Mouse (Mus musculus): ENCODE measurements around the gene Col13a1. TPM values are rescaled to one million over a fixed set of nuclear protein-coding genes. Genes with fewer than 3 reads are reported as not detected.

Col13a1 gene
- polyA plus RNA-seq (2016; fragmentation: Nextera tagmentation; extraction: Ambion mirVana), result 6.9 and 8.4 TPM in 2 replicates

GRCm38 (mm10) chr10:61978866-61979340 lies at the start of gene Col13a1:
Gene Col13a1, minus strand, starts transcription at chr10:61979108.
- ATAC-seq (ENCODE audit: insufficient number of reproducible peaks, insufficient read depth, low FRiP score, low TSS enrichment), result no peak
- under 1% methylated on average over 35 of the region's 41 CpGs for WGBS

GRCm38 (mm10) chr10:62027699-62028098 lies 48.8 kb upstream of the Col13a1 start:
- no peak for ATAC-seq (ENCODE audit: insufficient number of reproducible peaks, insufficient read depth, low FRiP score, low TSS enrichment)
- H3K4me1 ChIP-seq, result peaks cover 11% of the 10 kb centered on the region
- no peak overlapping the region for H3K9ac ChIP-seq
- 57% methylated on average over 12 of the region's 12 CpGs for WGBS
- H3K36me3 ChIP-seq, result no peaks in the 10 kb centered on the region
- H3K9me3 ChIP-seq, result 0 out of 2 replicates have a peak, but pooled peaks cover 5% of the 10 kb centered on the region
- no peak overlapping the region for H3K4me3 ChIP-seq
- no peak overlapping the region for H3K4me2 ChIP-seq (replicated peaks)
- no peak overlapping the region for H3K27ac ChIP-seq
- no peaks in the 10 kb centered on the region for H3K27me3 ChIP-seq

More at GRCm38 (mm10) chr10:61978866-61979340, at the start of gene Col13a1:
- Histone ChIP-seq H3K9me3 (no peaks in the 10 kb centered on the region), H3K4me1 (peaks cover 29% of the 10 kb centered on the region), H3K4me2 (replicated peaks) (peak within 1 kb of the TSS; percentile 92), H3K27me3 (peaks cover 34% of the 10 kb centered on the region), H3K36me3 (no peaks in the 10 kb centered on the region), H3K4me3 (peak within 1 kb of the TSS; percentile 47), H3K9ac (peak within 1 kb of the TSS; percentile 55), H3K27ac (no peak within 1 kb of the TSS)

GRCm38 (mm10) chr10:62023821-62024551 lies 45.1 kb upstream of the Col13a1 start:
- H3K27me3 ChIP-seq, result no peaks in the 10 kb centered on the region
- peaks cover 18% of the 10 kb centered on the region for H3K4me1 ChIP-seq
- WGBS, result 36% methylated on average over 19 of the region's 19 CpGs
- ATAC-seq (ENCODE audit: insufficient number of reproducible peaks, insufficient read depth, low FRiP score, low TSS enrichment), result no peak
- no peaks in the 10 kb centered on the region for H3K36me3 ChIP-seq
- H3K4me2 ChIP-seq (replicated peaks), result no peak overlapping the region
- no peak overlapping the region for H3K4me3 ChIP-seq
- H3K27ac ChIP-seq, result no peak overlapping the region
- 0 out of 2 replicates have a peak, but pooled peaks cover under 1% of the 10 kb centered on the region for H3K9me3 ChIP-seq
- no peak overlapping the region for H3K9ac ChIP-seq

GRCm38 (mm10) chr10:62020068-62020620 lies 41.2 kb upstream of the Col13a1 start:
- 21% methylated on average over 7 of the region's 7 CpGs for WGBS
- Histone ChIP-seq H3K27me3 (no peaks in the 10 kb centered on the region), H3K4me2 (replicated peaks) (no peak overlapping the region), H3K36me3 (no peaks in the 10 kb centered on the region), H3K4me3 (no peak overlapping the region), H3K9me3 (no peaks in the 10 kb centered on the region), H3K9ac (no peak overlapping the region), H3K27ac (no peak overlapping the region), H3K4me1 (peaks cover 26% of the 10 kb centered on the region)
- peak; percentile 52; the same call in 1 of the 2 replicates for ATAC-seq (ENCODE audit: insufficient number of reproducible peaks, insufficient read depth, low FRiP score, low TSS enrichment)

- H3K9ac ChIP-seq, result no peak overlapping the region
- H3K27ac ChIP-seq, result no peak overlapping the region
- no peaks in the 10 kb centered on the region for H3K27me3 ChIP-seq
- no peaks in the 10 kb centered on the region for H3K9me3 ChIP-seq
- H3K4me3 ChIP-seq, result no peak overlapping the region
- no peak overlapping the region for H3K4me2 ChIP-seq (replicated peaks)
- H3K4me1 ChIP-seq, result peaks cover 26% of the 10 kb centered on the region
- WGBS, result 21% methylated on average over 16 of the region's 16 CpGs
- no peaks in the 10 kb centered on the region for H3K36me3 ChIP-seq
- no peak for ATAC-seq (ENCODE audit: insufficient number of reproducible peaks, insufficient read depth, low FRiP score, low TSS enrichment)
Measured at GRCm38 (mm10) chr10:62019386-62020067, 40.6 kb upstream of the Col13a1 start.

- peaks cover 15% of the 10 kb centered on the region for H3K4me1 ChIP-seq
- no peak overlapping the region for H3K27ac ChIP-seq
- H3K9ac ChIP-seq, result no peak overlapping the region
- H3K27me3 ChIP-seq, result no peaks in the 10 kb centered on the region
- peak; percentile 77; the same call in 1 of the 2 replicates for ATAC-seq (ENCODE audit: insufficient number of reproducible peaks, insufficient read depth, low FRiP score, low TSS enrichment)
- no peak overlapping the region for H3K4me3 ChIP-seq
- 25% methylated on average over 6 of the region's 6 CpGs for WGBS
- no peaks in the 10 kb centered on the region for H3K9me3 ChIP-seq
- no peak overlapping the region for H3K4me2 ChIP-seq (replicated peaks)
- H3K36me3 ChIP-seq, result no peaks in the 10 kb centered on the region
Measured at GRCm38 (mm10) chr10:62016947-62017346, 38.0 kb upstream of the Col13a1 start.

GRCm38 (mm10) chr10:62013190-62013589 lies 34.3 kb upstream of the Col13a1 start:
- H3K9me3 ChIP-seq, result no peaks in the 10 kb centered on the region
- H3K27me3 ChIP-seq, result no peaks in the 10 kb centered on the region
- WGBS, result 85% methylated on average over 5 of the region's 5 CpGs
- no peak overlapping the region for H3K4me3 ChIP-seq
- H3K9ac ChIP-seq, result no peak overlapping the region
- H3K4me2 ChIP-seq (replicated peaks), result no peak overlapping the region
- H3K27ac ChIP-seq, result no peak overlapping the region
- H3K36me3 ChIP-seq, result no peaks in the 10 kb centered on the region
- peaks cover 15% of the 10 kb centered on the region for H3K4me1 ChIP-seq
- no peak for ATAC-seq (ENCODE audit: insufficient number of reproducible peaks, insufficient read depth, low FRiP score, low TSS enrichment)

- H3K4me1 ChIP-seq, result peaks cover 18% of the 10 kb centered on the region
- H3K27ac ChIP-seq, result no peak overlapping the region
- H3K4me3 ChIP-seq, result no peak overlapping the region
- no peak overlapping the region for H3K9ac ChIP-seq
- H3K9me3 ChIP-seq, result no peaks in the 10 kb centered on the region
- H3K36me3 ChIP-seq, result no peaks in the 10 kb centered on the region
- WGBS, result 77% methylated on average over 4 of the region's 4 CpGs
- H3K27me3 ChIP-seq, result no peaks in the 10 kb centered on the region
- ATAC-seq (ENCODE audit: insufficient number of reproducible peaks, insufficient read depth, low FRiP score, low TSS enrichment), result no peak
- H3K4me2 ChIP-seq (replicated peaks), result no peak overlapping the region
Measured at GRCm38 (mm10) chr10:62012371-62012770, 33.5 kb upstream of the Col13a1 start.

GRCm38 (mm10) chr10:62009981-62010500 lies 31.1 kb upstream of the Col13a1 start:
- peaks cover 10% of the 10 kb centered on the region; the same call in 1 of the 2 replicates for H3K4me1 ChIP-seq
- no peak overlapping the region for H3K4me2 ChIP-seq (replicated peaks)
- H3K27ac ChIP-seq, result no peak overlapping the region
- no peak overlapping the region for H3K9ac ChIP-seq
- no peaks in the 10 kb centered on the region for H3K27me3 ChIP-seq
- H3K4me3 ChIP-seq, result no peak overlapping the region
- no peak for ATAC-seq (ENCODE audit: insufficient number of reproducible peaks, insufficient read depth, low FRiP score, low TSS enrichment)
- 71% methylated on average over 6 of the region's 6 CpGs for WGBS
- H3K36me3 ChIP-seq, result no peaks in the 10 kb centered on the region
- no peaks in the 10 kb centered on the region for H3K9me3 ChIP-seq

- H3K27ac ChIP-seq, result no peak overlapping the region
Measured at GRCm38 (mm10) chr10:62007958-62008357, 29.1 kb upstream of the Col13a1 start.

GRCm38 (mm10) chr10:62006371-62006770 lies 27.5 kb upstream of the Col13a1 start:
- Histone ChIP-seq H3K9ac (no peak overlapping the region), H3K4me3 (no peak overlapping the region), H3K4me1 (peaks cover 10% of the 10 kb centered on the region; the same call in 1 of the 2 replicates), H3K4me2 (replicated peaks) (no peak overlapping the region), H3K36me3 (no peaks in the 10 kb centered on the region), H3K27ac (no peak overlapping the region), H3K27me3 (no peaks in the 10 kb centered on the region), H3K9me3 (no peaks in the 10 kb centered on the region)
- no peak for ATAC-seq (ENCODE audit: insufficient number of reproducible peaks, insufficient read depth, low FRiP score, low TSS enrichment)
- whole genome bisulfite sequencing, result 54% methylated on average over 8 of the region's 8 CpGs

More at GRCm38 (mm10) chr10:62007958-62008357, 29.1 kb upstream of the Col13a1 start:
- Histone ChIP-seq H3K36me3 (no peaks in the 10 kb centered on the region), H3K27me3 (no peaks in the 10 kb centered on the region), H3K9me3 (no peaks in the 10 kb centered on the region), H3K4me1 (peaks cover 10% of the 10 kb centered on the region; the same call in 1 of the 2 replicates), H3K4me3 (no peak overlapping the region), H3K9ac (no peak overlapping the region), H3K4me2 (replicated peaks) (no peak overlapping the region)
- 62% methylated on average over 4 of the region's 4 CpGs for WGBS
- ATAC-seq (ENCODE audit: insufficient number of reproducible peaks, insufficient read depth, low FRiP score, low TSS enrichment), result no peak

Measured in embryonic facial prominence, embryonic 12.5 days (tissue).